Mouse (Mus musculus) retina, embryonic 14.5 days (tissue): Measurements from ENCODE around the gene Pofut1.
A peak's percentile ranks its signal among the peaks of the same experiment; 100 is the strongest.

Experiments used
- DNase-seq: peaks from one replicate; pipeline ENCODE4 v3.0.0-alpha.2; 2015; ENCODE audit warnings: low spot score

Pofut1 gene

GRCm38 (mm10) chr2:153290938-153291928 lies 49.9 kb downstream of the Pofut1 start, which contains the start of gene Kif3b:
Gene Kif3b (plus strand): TSS chr2:153291413.
- DNase-seq: peak; percentile 91

GRCm38 (mm10) chr2:153292305-153292861 lies 51.0 kb downstream of the Pofut1 start:
- DNase-seq: peak; percentile 27

DNA sequence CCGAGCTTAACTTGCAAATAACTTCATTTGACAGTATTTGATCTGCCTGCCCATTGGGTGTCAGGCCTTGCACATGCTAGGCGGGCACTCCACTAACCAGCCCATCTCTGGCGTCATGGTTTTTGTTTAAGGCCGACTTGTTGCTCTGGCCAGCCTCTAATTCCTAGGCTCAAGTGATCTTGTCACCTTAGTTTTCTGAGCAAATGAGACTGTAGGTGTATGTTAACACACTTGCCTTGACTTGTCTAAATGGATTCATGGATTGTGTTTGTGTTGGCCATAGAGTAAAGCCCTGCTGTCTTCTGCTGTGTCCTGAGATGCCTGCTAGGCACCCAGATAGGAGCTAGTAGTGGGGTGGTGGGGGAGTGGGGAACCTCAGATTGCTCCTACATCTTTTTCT lies 53.9 kb downstream of the Pofut1 start:
- DNase-seq: no peak

- no peak for DNase-seq
These were observed 56.4 kb downstream of the Pofut1 start for GRCm38 (mm10) chr2:153297771-153298170.

DNA sequence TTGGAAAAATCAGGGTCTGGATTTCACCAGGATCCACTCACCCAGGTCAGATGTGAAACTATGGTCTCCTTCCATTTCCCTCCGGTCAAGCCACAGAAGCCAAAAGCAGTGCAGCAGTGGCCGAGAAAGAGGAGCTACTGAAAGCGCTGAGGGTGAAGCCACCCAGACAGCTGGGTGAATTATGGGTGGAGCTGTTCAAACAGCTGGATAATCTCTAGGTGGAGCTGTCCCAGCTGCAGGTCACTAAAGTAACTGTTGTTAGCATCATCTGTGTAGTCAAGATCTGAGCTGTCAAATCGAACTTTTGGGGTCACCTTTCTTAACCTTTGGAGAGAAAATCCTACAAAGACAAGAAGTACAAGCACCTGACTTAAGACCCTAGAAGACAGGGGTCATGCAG lies 57.1 kb downstream of the Pofut1 start:
- DNase-seq: no peak

DNA sequence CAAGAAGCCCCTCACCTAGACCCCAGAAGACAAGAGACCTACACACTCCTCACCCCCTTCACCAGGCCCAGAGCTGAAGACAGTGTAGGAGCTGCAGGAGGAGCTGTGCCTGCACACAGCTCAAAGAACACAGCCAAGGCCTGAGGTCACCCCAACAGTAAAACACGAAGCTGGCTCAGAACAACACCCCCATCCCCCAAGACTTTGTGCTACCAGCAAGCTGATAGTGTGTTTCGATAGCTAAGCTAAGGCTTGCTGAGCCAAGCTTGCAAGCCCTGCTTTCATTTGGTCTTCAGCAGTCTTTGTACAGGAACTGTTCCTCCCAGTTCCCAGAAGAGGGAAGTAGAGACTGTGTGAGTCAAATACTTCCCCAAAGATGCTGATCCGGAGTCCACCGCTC lies 57.5 kb downstream of the Pofut1 start:
- DNase-seq: no peak

DNA sequence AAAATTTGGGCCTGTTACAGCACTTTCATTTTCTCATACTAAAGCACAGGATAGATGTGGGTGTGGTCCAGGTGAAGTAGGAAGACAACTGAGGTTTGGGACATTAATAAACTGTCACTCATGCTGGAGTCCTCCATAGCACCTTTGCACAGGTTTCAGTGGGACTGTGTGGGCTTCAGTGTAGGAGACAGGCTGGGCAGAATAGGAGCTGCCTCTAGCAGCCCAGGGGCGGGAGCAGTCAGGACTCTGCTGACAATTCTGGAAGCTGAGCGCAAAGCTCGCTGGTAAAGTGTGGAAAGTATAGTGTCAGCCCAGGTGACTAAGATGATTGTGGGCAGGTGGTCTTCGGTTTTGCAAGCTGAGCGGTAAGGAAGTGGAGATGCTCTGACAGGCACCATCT lies 59.8 kb downstream of the Pofut1 start:
- no peak for DNase-seq

GRCm38 (mm10) chr2:153305240-153305639 lies 63.9 kb downstream of the Pofut1 start:
- DNase-seq: no peak

DNA sequence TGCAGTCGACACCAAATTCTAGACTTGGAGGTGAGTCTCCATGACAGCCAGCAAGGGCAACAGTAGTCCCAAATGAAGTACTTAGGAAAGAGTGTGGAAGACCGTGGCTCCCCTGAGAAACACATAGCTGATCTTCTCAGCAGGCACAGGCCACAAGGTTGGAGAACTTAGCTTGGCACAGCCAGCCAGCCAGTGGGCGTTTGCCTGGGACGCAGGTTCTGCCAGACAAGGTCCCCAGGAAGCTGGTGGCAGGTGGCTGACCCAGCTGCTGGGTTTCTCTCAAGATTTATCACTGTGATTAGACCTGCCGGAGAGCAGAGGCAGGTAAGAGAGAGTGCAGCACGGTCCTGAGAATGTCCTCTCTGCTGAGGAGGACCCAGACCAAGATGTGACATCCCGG lies 67.3 kb downstream of the Pofut1 start:
- no peak for DNase-seq

- no peak for DNase-seq
These were observed 67.8 kb downstream of the Pofut1 start for GRCm38 (mm10) chr2:153309106-153309505.

DNA sequence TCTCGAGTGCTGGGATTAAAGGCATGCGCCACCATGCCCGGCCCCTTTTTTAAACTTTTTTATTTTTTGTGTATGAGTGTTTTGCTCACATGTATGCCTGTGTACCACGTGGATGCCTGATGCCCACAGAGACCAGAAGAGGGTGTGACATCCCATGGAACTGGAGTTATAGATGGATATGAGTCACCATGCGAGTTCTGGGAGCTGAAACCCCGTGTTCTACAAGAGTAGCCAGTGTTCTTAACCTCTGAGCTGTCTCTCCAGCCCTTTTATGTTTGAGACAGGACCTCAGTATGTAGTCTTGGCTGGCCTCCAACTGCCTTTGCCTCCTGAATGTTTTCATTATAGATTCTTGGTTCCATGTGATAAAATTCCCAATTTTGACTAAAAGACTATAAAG lies 68.9 kb downstream of the Pofut1 start:
- no peak for DNase-seq

DNA sequence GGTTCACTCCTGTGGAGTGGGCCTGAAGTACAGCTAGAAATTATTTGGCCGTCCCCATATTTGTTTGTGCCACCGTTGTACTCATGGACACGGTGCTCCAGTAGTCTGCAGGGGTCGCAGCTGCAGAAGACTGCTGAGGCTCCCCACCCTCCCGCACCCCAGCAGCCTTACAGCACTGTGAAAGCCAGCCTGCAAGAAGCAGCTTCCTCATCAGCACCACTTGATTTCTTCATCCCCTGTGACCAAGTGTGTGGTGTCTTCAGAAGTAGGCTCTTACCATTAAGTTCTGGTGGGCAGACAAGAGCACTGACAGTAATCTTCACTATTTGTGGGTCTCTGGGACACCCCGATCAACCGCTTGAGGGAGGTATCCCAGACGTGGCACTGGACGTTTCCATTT lies 71.6 kb downstream of the Pofut1 start:
- DNase-seq: no peak

- DNase-seq: no peak
These were observed 77.1 kb downstream of the Pofut1 start for GRCm38 (mm10) chr2:153318408-153318807.

DNA sequence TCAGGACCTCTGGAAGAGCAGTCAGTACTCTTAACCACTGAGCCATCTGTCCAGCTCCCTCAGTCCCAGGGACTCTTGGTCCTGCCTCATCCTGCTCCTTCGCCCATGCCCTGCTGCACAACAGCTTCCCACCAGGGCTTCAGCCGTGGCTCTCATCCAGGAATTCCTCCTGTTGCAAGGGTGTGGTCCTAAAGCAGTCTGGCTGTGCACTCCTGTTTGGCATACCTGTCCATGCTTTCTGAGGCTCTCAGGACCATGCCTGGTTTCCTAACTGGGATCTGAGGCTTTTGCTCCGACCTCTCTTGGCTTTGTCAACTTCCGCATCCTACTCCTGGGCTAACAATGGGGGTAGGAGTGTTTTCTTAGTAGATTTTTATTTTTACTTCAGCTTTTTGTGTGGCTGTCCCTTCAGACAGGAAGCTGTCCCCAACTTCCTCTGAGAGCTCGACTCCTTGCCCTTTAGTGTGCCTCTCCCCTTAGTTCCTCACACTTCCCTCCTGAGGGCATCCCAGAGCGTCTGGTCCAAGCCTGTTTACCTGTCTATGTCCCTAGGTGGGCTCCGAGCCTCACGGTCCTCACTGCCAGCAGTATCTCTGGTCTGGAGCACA lies 77.8 kb downstream of the Pofut1 start:
- no peak for DNase-seq
